Mouse (Mus musculus): Measurements from ENCODE around the gene Dmrtb1. TPM values are rescaled to one million over a fixed set of nuclear protein-coding genes. Genes with fewer than 3 reads are reported as not detected.

The Dmrtb1 gene
- polyA plus RNA-seq, 1 experiment from 2014 or later: 35.7 TPM

DNA sequence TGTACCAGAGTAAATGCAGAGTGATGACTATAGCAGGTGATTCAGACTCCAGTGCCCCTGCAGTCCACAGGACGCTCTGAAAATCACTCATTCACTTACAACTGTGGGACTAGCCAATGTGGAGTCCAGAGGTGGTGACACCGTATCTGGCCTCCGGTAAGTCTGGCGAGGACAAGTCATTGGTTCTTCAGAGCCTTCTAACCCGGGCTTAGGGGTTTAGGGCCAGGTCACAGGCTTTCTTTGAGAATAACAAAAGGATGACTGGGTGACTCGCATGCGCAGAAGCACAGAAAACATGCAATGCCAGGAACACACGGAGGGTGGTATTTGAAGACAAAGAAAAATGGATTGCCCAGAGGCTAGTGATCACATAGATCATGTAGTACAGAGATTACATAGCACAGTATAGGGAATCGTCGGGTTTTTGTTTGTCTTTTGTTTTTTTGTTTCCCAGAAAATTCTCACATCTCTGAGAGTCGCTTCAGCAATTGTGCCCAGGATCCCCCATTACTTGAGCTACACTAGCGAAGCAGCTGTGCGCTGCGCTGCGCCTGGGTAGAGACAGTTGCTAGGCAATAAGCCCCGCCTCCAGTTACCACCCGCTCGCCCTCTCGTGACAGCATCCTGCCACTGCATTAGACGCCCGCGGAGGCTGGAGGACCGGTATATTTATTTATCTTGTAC, 10.2 kb downstream of the Dmrtb1 start:
- peak; percentile 92 for ATAC-seq (ENCODE audit: low FRiP score, low TSS enrichment)
- peak overlapping the region; percentile 40 for H3K4me2 ChIP-seq (ENCODE audit: low read length)
- no peaks in the 10 kb centered on the region for H3K9me3 ChIP-seq (ENCODE audit: control insufficient read depth, low read length)
- 9% methylated on average over 23 of the region's 23 CpGs for WGBS
- peaks cover 12% of the 10 kb centered on the region; the same call in 1 of the 2 replicates for H3K27me3 ChIP-seq (ENCODE audit: control insufficient read depth, insufficient read depth, low read length)
- DNase-seq: peak; percentile 97
- peak overlapping the region; percentile 89 for H3K27ac ChIP-seq (replicated peaks; ENCODE audit: low read depth, low read length)
- no peaks in the 10 kb centered on the region for H3K36me3 ChIP-seq (ENCODE audit: control insufficient read depth, insufficient read depth, low read length)
- H3K4me1 ChIP-seq (ENCODE audit: control insufficient read depth, insufficient read depth, low read length): peaks cover 19% of the 10 kb centered on the region
- H3K9ac ChIP-seq (replicated peaks; ENCODE audit: low read length): no peak overlapping the region; the same call in 1 of the 2 replicates
- H3K4me3 ChIP-seq (replicated peaks; ENCODE audit: low read depth, low read length): no peak overlapping the region

DNA sequence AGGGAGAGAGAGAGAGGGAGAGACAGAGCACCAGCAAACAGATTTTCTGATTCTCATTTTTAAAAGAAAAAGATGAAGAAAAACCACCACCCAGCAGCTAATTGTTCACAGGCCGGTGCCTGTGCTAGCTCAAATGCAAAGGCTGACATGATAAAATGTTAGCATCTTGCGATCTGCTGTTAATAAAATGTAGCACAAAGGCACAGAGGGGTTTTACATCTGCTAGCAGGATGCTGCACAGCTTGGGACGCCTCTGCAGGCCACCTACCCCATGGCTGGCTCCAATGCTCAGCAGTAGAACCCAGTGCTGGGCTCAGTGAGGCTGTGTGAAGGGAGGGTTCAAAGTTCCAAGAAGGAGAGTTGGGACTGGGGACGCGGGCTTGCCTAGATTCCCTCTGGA, 13.3 kb downstream of the Dmrtb1 start:
- Histone ChIP-seq H3K9ac (replicated peaks; ENCODE audit: low read length) (no peak overlapping the region), H3K9me3 (ENCODE audit: control insufficient read depth, low read length) (no peaks in the 10 kb centered on the region), H3K4me3 (replicated peaks; ENCODE audit: low read depth, low read length) (no peak overlapping the region), H3K36me3 (ENCODE audit: control insufficient read depth, insufficient read depth, low read length) (no peaks in the 10 kb centered on the region), H3K27me3 (ENCODE audit: control insufficient read depth, insufficient read depth, low read length) (peaks cover 3% of the 10 kb centered on the region; the same call in 1 of the 2 replicates), H3K4me2 (ENCODE audit: low read length) (no peak overlapping the region), H3K4me1 (ENCODE audit: control insufficient read depth, insufficient read depth, low read length) (peaks cover 10% of the 10 kb centered on the region), H3K27ac (replicated peaks; ENCODE audit: low read depth, low read length) (no peak overlapping the region)
- ATAC-seq (ENCODE audit: low FRiP score, low TSS enrichment) (no peak), DNase-seq (no peak)
- 69% methylated on average over 5 of the region's 5 CpGs for WGBS

DNA sequence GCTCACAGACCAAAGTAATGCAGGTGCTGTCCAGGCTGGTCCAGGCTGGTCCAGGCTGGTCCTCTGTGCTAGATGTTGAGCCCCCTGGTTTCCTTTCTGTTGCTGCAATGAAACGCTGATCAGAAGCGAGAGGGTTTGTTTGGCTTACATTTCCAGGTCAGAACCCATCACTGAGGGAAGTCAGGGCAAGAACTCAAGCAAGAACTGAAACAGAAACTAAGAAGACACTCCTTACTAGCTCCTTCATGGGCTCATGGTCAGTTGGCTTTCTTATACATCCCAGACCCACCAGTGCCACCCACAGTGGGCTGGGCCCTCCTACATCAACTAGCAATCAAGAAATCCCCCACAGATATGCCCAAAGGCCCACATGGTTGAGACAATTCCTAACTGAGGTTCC, 15.5 kb downstream of the Dmrtb1 start:
- no peak for DNase-seq
- Histone ChIP-seq H3K36me3 (ENCODE audit: control insufficient read depth, insufficient read depth, low read length) (no peaks in the 10 kb centered on the region), H3K4me1 (ENCODE audit: control insufficient read depth, insufficient read depth, low read length) (peaks cover 3% of the 10 kb centered on the region; the same call in 1 of the 2 replicates), H3K9me3 (ENCODE audit: control insufficient read depth, low read length) (no peaks in the 10 kb centered on the region), H3K27me3 (ENCODE audit: control insufficient read depth, insufficient read depth, low read length) (peaks cover 3% of the 10 kb centered on the region; the same call in 1 of the 2 replicates), H3K9ac (replicated peaks; ENCODE audit: low read length) (no peak overlapping the region), H3K27ac (replicated peaks; ENCODE audit: low read depth, low read length) (no peak overlapping the region), H3K4me3 (replicated peaks; ENCODE audit: low read depth, low read length) (no peak overlapping the region), H3K4me2 (ENCODE audit: low read length) (no peak overlapping the region)
- no peak for ATAC-seq (ENCODE audit: low FRiP score, low TSS enrichment)
- 88% methylated on average over 2 of the region's 2 CpGs for WGBS

DNA sequence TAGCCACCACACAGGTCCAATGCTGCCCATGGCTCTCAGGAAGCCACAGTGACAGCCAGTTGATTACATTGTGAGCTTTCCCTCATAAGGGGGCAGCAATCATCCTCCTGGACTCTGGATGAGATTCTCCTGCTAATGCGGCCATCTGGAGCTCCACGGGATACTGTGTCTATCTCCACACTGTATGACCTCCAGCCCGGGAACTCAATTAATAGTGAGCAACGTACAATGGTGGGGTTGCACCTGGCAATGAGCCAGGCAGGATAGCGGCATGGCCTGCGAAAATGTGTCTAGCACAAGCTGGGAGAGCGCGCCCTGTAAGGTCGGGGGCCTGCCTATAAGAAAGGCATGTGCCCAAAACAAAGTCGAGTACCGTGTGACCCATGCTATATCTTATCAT, 23.4 kb downstream of the Dmrtb1 start:
- H3K27me3 ChIP-seq (ENCODE audit: control insufficient read depth, insufficient read depth, low read length): no peaks in the 10 kb centered on the region
- H3K9ac ChIP-seq (replicated peaks; ENCODE audit: low read length): no peak overlapping the region
- ATAC-seq (ENCODE audit: low FRiP score, low TSS enrichment): no peak
- H3K4me1 ChIP-seq (ENCODE audit: control insufficient read depth, insufficient read depth, low read length): no peaks in the 10 kb centered on the region
- DNase-seq: no peak
- H3K36me3 ChIP-seq (ENCODE audit: control insufficient read depth, insufficient read depth, low read length): no peaks in the 10 kb centered on the region
- H3K4me3 ChIP-seq (replicated peaks; ENCODE audit: low read depth, low read length): no peak overlapping the region
- WGBS: 84% methylated on average over 11 of the region's 11 CpGs
- no peaks in the 10 kb centered on the region for H3K9me3 ChIP-seq (ENCODE audit: control insufficient read depth, low read length)
- H3K27ac ChIP-seq (replicated peaks; ENCODE audit: low read depth, low read length): no peak overlapping the region
- no peak overlapping the region for H3K4me2 ChIP-seq (ENCODE audit: low read length)

DNA sequence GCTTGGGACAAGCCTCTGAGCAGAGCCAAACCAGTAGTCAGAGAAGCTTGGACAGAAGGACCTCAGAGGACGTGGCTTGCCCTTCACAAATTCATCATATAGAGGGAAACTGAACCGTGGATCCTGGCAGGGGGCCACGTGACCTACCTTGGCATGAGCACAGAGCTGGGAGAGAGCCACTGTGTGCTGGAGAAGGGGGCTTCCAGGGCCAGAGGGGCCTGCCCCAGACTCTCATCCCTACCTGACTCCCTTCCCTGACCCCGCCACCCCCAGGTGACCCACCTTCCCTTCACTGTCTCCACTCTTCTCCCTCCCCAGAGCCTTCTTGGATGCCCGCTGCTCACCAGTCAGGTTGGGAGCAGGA, 30.8 kb downstream of the Dmrtb1 start:
- no peak overlapping the region for H3K27ac ChIP-seq (replicated peaks; ENCODE audit: low read depth, low read length)
- ATAC-seq (ENCODE audit: low FRiP score, low TSS enrichment): 0 out of 2 replicates have a peak, but pooled peaks have one; percentile 29

DNA sequence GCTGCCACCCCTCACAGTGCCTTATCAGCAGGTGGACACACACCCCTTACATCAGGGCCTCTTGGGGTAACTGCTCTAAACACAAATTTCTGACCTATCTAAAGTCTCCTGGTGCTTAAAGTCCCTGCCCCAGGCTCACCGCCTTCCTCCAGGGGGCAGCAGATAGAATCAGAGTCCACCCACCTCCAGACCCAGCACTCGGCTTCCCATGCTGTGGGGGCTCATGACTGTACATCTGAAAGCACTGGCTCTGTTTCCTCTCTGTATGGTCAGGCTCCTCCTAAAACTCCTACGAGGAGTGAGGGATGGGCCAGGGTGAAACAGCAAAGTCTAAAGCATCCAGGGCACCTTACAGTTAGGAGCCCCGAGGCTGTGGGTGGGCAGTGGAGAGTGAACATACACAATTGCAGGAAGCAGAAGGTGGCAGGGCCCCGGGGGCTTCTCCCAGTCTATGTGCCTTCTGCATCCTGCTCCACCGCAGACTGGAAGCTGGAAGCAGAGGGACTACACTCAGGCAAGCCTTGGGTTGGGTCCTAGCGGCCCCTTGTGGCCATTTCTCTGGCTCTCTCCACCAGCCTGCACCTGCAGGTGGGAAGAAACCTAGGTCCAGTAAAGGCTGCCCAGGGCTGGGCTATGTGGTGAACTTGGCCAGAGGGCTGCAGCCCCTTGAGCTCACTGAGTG, 31.3 kb downstream of the Dmrtb1 start:
- DNase-seq (peak; percentile 94), ATAC-seq (ENCODE audit: low FRiP score, low TSS enrichment) (peak; percentile 83)
- WGBS: 13% methylated on average over 7 of the region's 7 CpGs
- Histone ChIP-seq H3K4me2 (ENCODE audit: low read length) (no peak overlapping the region), H3K4me1 (ENCODE audit: control insufficient read depth, insufficient read depth, low read length) (peaks cover 11% of the 10 kb centered on the region; the same call in 1 of the 2 replicates), H3K9me3 (ENCODE audit: control insufficient read depth, low read length) (no peaks in the 10 kb centered on the region), H3K27me3 (ENCODE audit: control insufficient read depth, insufficient read depth, low read length) (no peaks in the 10 kb centered on the region), H3K4me3 (replicated peaks; ENCODE audit: low read depth, low read length) (no peak overlapping the region), H3K9ac (replicated peaks; ENCODE audit: low read length) (no peak overlapping the region), H3K27ac (replicated peaks; ENCODE audit: low read depth, low read length) (no peak overlapping the region), H3K36me3 (ENCODE audit: control insufficient read depth, insufficient read depth, low read length) (no peaks in the 10 kb centered on the region)

More for the DNA sequence above, 30.8 kb downstream of the Dmrtb1 start:
- Histone ChIP-seq H3K27me3 (ENCODE audit: control insufficient read depth, insufficient read depth, low read length) (no peaks in the 10 kb centered on the region), H3K9ac (replicated peaks; ENCODE audit: low read length) (no peak overlapping the region), H3K9me3 (ENCODE audit: control insufficient read depth, low read length) (no peaks in the 10 kb centered on the region), H3K4me3 (replicated peaks; ENCODE audit: low read depth, low read length) (no peak overlapping the region), H3K4me1 (ENCODE audit: control insufficient read depth, insufficient read depth, low read length) (peaks cover 11% of the 10 kb centered on the region; the same call in 1 of the 2 replicates), H3K4me2 (ENCODE audit: low read length) (no peak overlapping the region), H3K36me3 (ENCODE audit: control insufficient read depth, insufficient read depth, low read length) (no peaks in the 10 kb centered on the region)
- no peak for DNase-seq
- WGBS: 75% methylated on average over 5 of the region's 5 CpGs

DNA sequence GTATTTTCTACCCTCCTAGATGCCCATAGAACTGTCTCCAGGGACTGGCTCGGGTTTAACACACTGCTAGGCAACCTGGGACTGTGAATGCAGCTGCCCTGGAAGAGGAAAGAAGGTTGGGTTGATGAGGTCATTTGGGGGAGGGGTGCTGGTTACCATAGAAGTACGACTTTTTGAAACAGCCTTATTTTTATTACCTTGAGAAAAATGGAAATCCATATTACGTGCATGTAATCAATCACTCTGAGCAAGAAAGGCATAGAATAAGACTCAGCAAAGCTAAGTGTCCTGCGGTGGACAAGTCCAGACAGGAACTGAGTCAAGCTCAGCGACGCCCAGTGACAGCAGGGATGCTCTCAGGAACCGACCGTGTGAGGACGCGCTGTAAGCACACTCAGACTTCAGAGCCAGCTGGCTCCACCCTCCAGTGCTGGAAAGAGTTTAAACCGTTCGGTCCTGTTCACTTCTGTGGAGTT, 33.0 kb downstream of the Dmrtb1 start:
- no peak overlapping the region for H3K9ac ChIP-seq (replicated peaks; ENCODE audit: low read length)
- ATAC-seq (ENCODE audit: low FRiP score, low TSS enrichment): no peak
- peaks cover 11% of the 10 kb centered on the region; the same call in 1 of the 2 replicates for H3K4me1 ChIP-seq (ENCODE audit: control insufficient read depth, insufficient read depth, low read length)
- WGBS: 19% methylated on average over 12 of the region's 12 CpGs
- H3K4me2 ChIP-seq (ENCODE audit: low read length): peak overlapping the region; percentile 9; the same call in 1 of the 2 replicates
- H3K36me3 ChIP-seq (ENCODE audit: control insufficient read depth, insufficient read depth, low read length): no peaks in the 10 kb centered on the region
- no peaks in the 10 kb centered on the region for H3K27me3 ChIP-seq (ENCODE audit: control insufficient read depth, insufficient read depth, low read length)
- H3K9me3 ChIP-seq (ENCODE audit: control insufficient read depth, low read length): no peaks in the 10 kb centered on the region
- no peak overlapping the region for H3K27ac ChIP-seq (replicated peaks; ENCODE audit: low read depth, low read length)
- no peak overlapping the region for H3K4me3 ChIP-seq (replicated peaks; ENCODE audit: low read depth, low read length)
- peak; percentile 60 for DNase-seq

DNA sequence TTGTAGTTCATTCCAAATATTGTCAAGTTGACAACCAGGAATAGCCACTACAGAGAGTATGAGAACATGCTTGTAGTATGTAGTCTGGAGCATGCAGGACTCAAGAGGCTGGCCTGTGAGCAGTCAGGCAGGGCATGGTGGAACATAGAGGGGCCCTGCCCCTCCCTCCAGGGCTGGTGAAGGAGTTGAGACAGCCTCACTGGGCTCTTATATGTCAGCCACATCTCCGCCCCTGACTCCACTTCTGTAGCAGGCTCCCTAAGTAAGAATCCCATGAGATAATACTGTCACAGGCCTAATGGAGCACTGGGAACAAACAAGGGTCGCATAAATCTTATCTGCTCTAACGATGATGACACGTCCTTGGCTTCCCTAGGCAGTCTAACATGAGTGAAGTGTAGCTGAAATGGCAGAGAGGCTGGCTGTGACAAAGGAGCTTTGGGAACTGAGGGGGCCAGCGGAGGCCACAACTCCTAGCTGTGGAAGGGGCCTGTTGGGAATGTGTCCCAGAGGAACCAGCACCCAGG, 35.0 kb downstream of the Dmrtb1 start:
- H3K4me1 ChIP-seq (ENCODE audit: control insufficient read depth, insufficient read depth, low read length): peaks cover 11% of the 10 kb centered on the region; the same call in 1 of the 2 replicates
- H3K9me3 ChIP-seq (ENCODE audit: control insufficient read depth, low read length): no peaks in the 10 kb centered on the region
- DNase-seq (no peak), ATAC-seq (ENCODE audit: low FRiP score, low TSS enrichment) (no peak)
- H3K4me3 ChIP-seq (replicated peaks; ENCODE audit: low read depth, low read length): no peak overlapping the region
- no peak overlapping the region for H3K4me2 ChIP-seq (ENCODE audit: low read length)
- no peaks in the 10 kb centered on the region for H3K27me3 ChIP-seq (ENCODE audit: control insufficient read depth, insufficient read depth, low read length)
- 86% methylated on average over 5 of the region's 5 CpGs for WGBS
- H3K36me3 ChIP-seq (ENCODE audit: control insufficient read depth, insufficient read depth, low read length): no peaks in the 10 kb centered on the region
- H3K27ac ChIP-seq (replicated peaks; ENCODE audit: low read depth, low read length): no peak overlapping the region
- no peak overlapping the region for H3K9ac ChIP-seq (replicated peaks; ENCODE audit: low read length)
